Mouse (Mus musculus): ENCODE measurements around the gene Ccr7.

DNA sequence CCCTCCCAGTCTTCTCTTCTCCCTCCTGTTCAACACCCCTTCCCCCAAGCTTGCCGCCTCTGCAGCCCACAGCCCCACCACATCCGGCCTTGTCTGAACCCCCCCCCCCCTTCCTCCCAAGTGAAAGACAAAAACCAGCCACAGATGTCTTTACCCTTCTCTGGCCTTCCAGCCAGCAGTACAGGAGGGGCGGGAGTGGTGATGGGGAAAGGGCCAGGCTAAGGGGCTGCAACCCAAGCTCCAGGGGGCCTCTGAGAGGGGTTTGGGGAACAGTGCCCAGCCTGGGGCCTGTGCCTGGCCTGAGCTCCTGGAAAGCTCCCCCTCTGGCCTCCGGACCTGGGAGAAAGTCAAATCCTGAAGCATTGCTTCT, 7.0 kb downstream of the Ccr7 start:
- TF ChIP-seq POLR2A (IDR thresholded peaks at IDR 0.05; ENCODE audit: control insufficient read depth in 1 of 2, insufficient read depth in 1 of 2, low read depth in 1 of 2, low read length in 2 of 2, poor library complexity in 1 of 2), result no peak
- TF ChIP-seq BHLHE40 (IDR thresholded peaks at IDR 0.05; ENCODE audit: borderline replicate concordance, low read depth, low read length), result no peak
- TF ChIP-seq ZMIZ1 (IDR thresholded peaks at IDR 0.05; ENCODE audit: low read depth, low read length), result no peak
- TF ChIP-seq E2F4 (IDR thresholded peaks at IDR 0.05; ENCODE audit: borderline replicate concordance, low read depth, low read length), result no peak
- no peak for TF ChIP-seq RCOR1 (IDR thresholded peaks at IDR 0.05; ENCODE audit: low read depth, low read length)

Data from MEL (cell line).